Mouse (Mus musculus): Measurements from ENCODE around the gene Nck1. TPM values are rescaled to one million over a fixed set of nuclear protein-coding genes. Genes with fewer than 3 reads are reported as not detected.

Gene Nck1
- polyA plus RNA-seq, 1 experiment from 2014 or later: 62.0 TPM

- H3K4me3 ChIP-seq (ENCODE audit: low read depth, low read length): no peak overlapping the region
- ATAC-seq: no peak
- no peaks in the 10 kb centered on the region; the same call in 1 of the 2 replicates for H3K4me1 ChIP-seq (ENCODE audit: control insufficient read depth, insufficient read depth, low read length)
- no peaks in the 10 kb centered on the region for H3K9me3 ChIP-seq (replicated peaks; ENCODE audit: control insufficient read depth, low read length, poor library complexity, severe bottlenecking)
- no peak overlapping the region for H3K27ac ChIP-seq (ENCODE audit: low read length)
- H3K4me2 ChIP-seq (ENCODE audit: low read length): no peak overlapping the region
- 92% methylated on average over 5 of the region's 5 CpGs for WGBS
- H3K36me3 ChIP-seq (ENCODE audit: control insufficient read depth, insufficient read depth, low read length): no peaks in the 10 kb centered on the region
- no peaks in the 10 kb centered on the region for H3K27me3 ChIP-seq (ENCODE audit: control insufficient read depth, insufficient read depth, low read depth, low read length)
- no peak overlapping the region for H3K9ac ChIP-seq (ENCODE audit: low read depth, low read length)
Measured at GRCm38 (mm10) chr9:100483318-100483717, 62.6 kb downstream of the Nck1 start.

GRCm38 (mm10) chr9:100481626-100482025, 64.3 kb downstream of the Nck1 start:
- no peak for ATAC-seq
- H3K36me3 ChIP-seq (ENCODE audit: control insufficient read depth, insufficient read depth, low read length): no peaks in the 10 kb centered on the region
- no peak overlapping the region for H3K4me3 ChIP-seq (ENCODE audit: low read depth, low read length)
- H3K4me1 ChIP-seq (ENCODE audit: control insufficient read depth, insufficient read depth, low read length): no peaks in the 10 kb centered on the region; the same call in 1 of the 2 replicates
- no peaks in the 10 kb centered on the region for H3K27me3 ChIP-seq (ENCODE audit: control insufficient read depth, insufficient read depth, low read depth, low read length)
- no peak overlapping the region for H3K27ac ChIP-seq (ENCODE audit: low read length)
- no peak overlapping the region for H3K9ac ChIP-seq (ENCODE audit: low read depth, low read length)
- 71% methylated on average over 6 of the region's 6 CpGs for WGBS
- no peaks in the 10 kb centered on the region; the same call in 1 of the 2 replicates for H3K9me3 ChIP-seq (replicated peaks; ENCODE audit: control insufficient read depth, low read length, poor library complexity, severe bottlenecking)
- no peak overlapping the region for H3K4me2 ChIP-seq (ENCODE audit: low read length)

DNA sequence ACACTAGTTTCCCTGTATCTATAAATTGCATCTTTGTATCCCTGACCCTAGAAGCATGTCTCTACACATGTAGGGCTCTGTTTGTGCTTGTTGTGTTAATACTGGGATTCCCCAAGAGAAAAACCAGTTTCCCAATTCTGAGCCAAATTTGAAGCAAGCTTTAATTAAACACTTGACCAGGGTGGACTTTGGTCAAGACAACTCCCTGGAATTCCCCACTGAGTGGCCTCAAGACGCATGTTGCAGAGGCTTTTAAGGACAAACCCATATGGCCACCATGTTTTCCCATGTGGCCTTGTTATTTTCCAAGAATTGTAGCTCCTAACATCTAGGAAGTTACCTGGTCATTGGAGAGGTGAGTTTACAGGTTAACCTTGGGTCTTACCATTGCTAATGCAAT, 71.9 kb downstream of the Nck1 start:
- H3K4me1 ChIP-seq (ENCODE audit: control insufficient read depth, insufficient read depth, low read length): no peaks in the 10 kb centered on the region
- no peaks in the 10 kb centered on the region; the same call in 1 of the 2 replicates for H3K9me3 ChIP-seq (replicated peaks; ENCODE audit: control insufficient read depth, low read length, poor library complexity, severe bottlenecking)
- no peak for ATAC-seq
- no peak overlapping the region for H3K4me2 ChIP-seq (ENCODE audit: low read length)
- 91% methylated on average over 1 of the region's 1 CpGs for WGBS
- H3K27me3 ChIP-seq (ENCODE audit: control insufficient read depth, insufficient read depth, low read depth, low read length): no peaks in the 10 kb centered on the region
- H3K36me3 ChIP-seq (ENCODE audit: control insufficient read depth, insufficient read depth, low read length): no peaks in the 10 kb centered on the region
- no peak overlapping the region for H3K9ac ChIP-seq (ENCODE audit: low read depth, low read length)
- H3K27ac ChIP-seq (ENCODE audit: low read length): no peak overlapping the region
- H3K4me3 ChIP-seq (ENCODE audit: low read depth, low read length): no peak overlapping the region

GRCm38 (mm10) chr9:100473361-100473760, 72.6 kb downstream of the Nck1 start:
- Histone ChIP-seq H3K36me3 (ENCODE audit: control insufficient read depth, insufficient read depth, low read length) (no peaks in the 10 kb centered on the region), H3K9me3 (replicated peaks; ENCODE audit: control insufficient read depth, low read length, poor library complexity, severe bottlenecking) (no peaks in the 10 kb centered on the region; the same call in 1 of the 2 replicates), H3K27me3 (ENCODE audit: control insufficient read depth, insufficient read depth, low read depth, low read length) (no peaks in the 10 kb centered on the region), H3K9ac (ENCODE audit: low read depth, low read length) (no peak overlapping the region), H3K27ac (ENCODE audit: low read length) (no peak overlapping the region), H3K4me2 (ENCODE audit: low read length) (no peak overlapping the region), H3K4me1 (ENCODE audit: control insufficient read depth, insufficient read depth, low read length) (no peaks in the 10 kb centered on the region), H3K4me3 (ENCODE audit: low read depth, low read length) (no peak overlapping the region)
- 86% methylated on average over 6 of the region's 6 CpGs for WGBS
- no peak for ATAC-seq

- Histone ChIP-seq H3K36me3 (ENCODE audit: control insufficient read depth, insufficient read depth, low read length) (no peaks in the 10 kb centered on the region), H3K9ac (ENCODE audit: low read depth, low read length) (no peak overlapping the region), H3K27ac (ENCODE audit: low read length) (no peak overlapping the region), H3K4me3 (ENCODE audit: low read depth, low read length) (no peak overlapping the region), H3K4me2 (ENCODE audit: low read length) (no peak overlapping the region), H3K9me3 (replicated peaks; ENCODE audit: control insufficient read depth, low read length, poor library complexity, severe bottlenecking) (no peaks in the 10 kb centered on the region; the same call in 1 of the 2 replicates), H3K27me3 (ENCODE audit: control insufficient read depth, insufficient read depth, low read depth, low read length) (no peaks in the 10 kb centered on the region), H3K4me1 (ENCODE audit: control insufficient read depth, insufficient read depth, low read length) (no peaks in the 10 kb centered on the region)
- 96% methylated on average over 8 of the region's 8 CpGs for WGBS
- no peak for ATAC-seq
Measured at GRCm38 (mm10) chr9:100472931-100473330, 73.0 kb downstream of the Nck1 start.

DNA sequence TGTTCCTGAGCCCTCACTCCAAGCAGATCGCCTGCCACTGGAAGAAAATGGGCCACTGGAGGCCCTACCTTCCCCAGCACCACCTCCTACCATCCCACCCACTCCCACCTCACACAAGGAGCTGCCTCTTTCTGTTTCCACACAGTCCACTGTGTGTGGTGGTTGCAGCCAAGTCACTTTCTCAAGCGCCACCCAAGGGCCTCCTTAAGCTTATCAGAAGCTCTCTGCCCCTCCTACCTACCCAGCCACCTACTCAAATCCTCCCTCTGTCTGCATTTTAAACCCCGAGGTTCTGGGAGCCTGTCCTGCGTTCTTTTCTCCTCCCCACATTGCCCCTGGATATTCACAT, 74.4 kb downstream of the Nck1 start:
- no peak overlapping the region for H3K4me3 ChIP-seq (ENCODE audit: low read depth, low read length)
- ATAC-seq: no peak
- no peaks in the 10 kb centered on the region for H3K4me1 ChIP-seq (ENCODE audit: control insufficient read depth, insufficient read depth, low read length)
- no peaks in the 10 kb centered on the region for H3K36me3 ChIP-seq (ENCODE audit: control insufficient read depth, insufficient read depth, low read length)
- no peak overlapping the region for H3K27ac ChIP-seq (ENCODE audit: low read length)
- no peak overlapping the region for H3K9ac ChIP-seq (ENCODE audit: low read depth, low read length)
- no peaks in the 10 kb centered on the region for H3K27me3 ChIP-seq (ENCODE audit: control insufficient read depth, insufficient read depth, low read depth, low read length)
- no peak overlapping the region for H3K4me2 ChIP-seq (ENCODE audit: low read length)
- 81% methylated on average over 4 of the region's 4 CpGs for WGBS
- H3K9me3 ChIP-seq (replicated peaks; ENCODE audit: control insufficient read depth, low read length, poor library complexity, severe bottlenecking): no peaks in the 10 kb centered on the region; the same call in 1 of the 2 replicates

DNA sequence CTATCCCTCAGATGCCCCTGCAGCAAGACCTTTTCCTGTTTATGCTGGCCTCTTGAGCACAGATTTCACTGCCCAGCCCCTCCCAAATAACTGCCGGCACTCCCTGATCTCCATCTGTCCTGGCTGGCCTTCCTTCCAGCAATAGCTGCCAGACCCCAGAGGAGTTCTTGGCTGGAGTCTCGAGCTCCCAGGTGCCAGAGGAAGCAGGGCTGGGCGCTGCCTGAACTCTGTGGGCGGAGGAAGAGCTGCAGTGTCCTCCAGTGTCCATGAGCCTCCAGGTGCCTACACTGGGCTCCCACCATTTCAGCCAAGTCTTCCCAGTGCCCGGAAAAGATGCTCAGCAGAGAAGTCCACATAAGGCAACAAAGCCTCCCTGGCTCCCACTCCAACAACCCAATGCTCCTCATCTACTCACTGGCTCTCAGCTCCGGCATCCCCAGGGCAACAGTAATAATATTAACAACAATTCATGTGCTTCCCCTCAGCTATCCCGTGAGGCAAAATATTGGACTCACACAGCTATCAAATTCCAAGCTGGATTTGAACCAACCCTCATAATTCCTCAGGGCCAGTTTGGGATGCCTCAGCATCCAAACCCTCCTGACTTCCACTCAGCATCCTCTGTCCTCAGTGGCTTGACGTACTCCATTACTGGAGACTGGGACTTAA, 74.9 kb downstream of the Nck1 start:
- Histone ChIP-seq H3K4me1 (ENCODE audit: control insufficient read depth, insufficient read depth, low read length) (no peaks in the 10 kb centered on the region), H3K4me3 (ENCODE audit: low read depth, low read length) (no peak overlapping the region), H3K9ac (ENCODE audit: low read depth, low read length) (no peak overlapping the region), H3K4me2 (ENCODE audit: low read length) (no peak overlapping the region), H3K36me3 (ENCODE audit: control insufficient read depth, insufficient read depth, low read length) (no peaks in the 10 kb centered on the region), H3K27ac (ENCODE audit: low read length) (no peak overlapping the region), H3K27me3 (ENCODE audit: control insufficient read depth, insufficient read depth, low read depth, low read length) (no peaks in the 10 kb centered on the region), H3K9me3 (replicated peaks; ENCODE audit: control insufficient read depth, low read length, poor library complexity, severe bottlenecking) (no peaks in the 10 kb centered on the region)
- WGBS: 68% methylated on average over 8 of the region's 8 CpGs
- ATAC-seq: no peak

DNA sequence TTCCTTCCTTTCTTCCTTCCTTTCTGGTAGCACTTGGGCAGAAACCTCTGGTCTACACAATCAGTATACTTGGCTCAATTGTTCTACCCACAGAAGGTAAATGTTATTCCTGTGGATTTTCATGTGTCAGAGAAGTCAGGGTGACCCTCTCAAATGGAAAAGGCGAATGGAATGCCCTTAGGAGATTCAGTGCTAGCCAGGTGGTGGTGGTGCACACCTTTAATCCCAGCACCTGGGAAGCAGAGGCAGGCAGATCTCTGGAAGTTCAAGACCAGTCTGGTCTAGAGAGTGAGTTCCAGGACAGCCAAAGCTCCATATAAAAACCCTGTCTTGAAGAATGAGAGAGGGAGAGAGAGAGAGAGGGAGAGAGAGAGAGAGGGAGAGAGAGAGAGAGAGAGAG, 75.7 kb downstream of the Nck1 start:
- Histone ChIP-seq H3K27ac (ENCODE audit: low read length) (no peak overlapping the region), H3K36me3 (ENCODE audit: control insufficient read depth, insufficient read depth, low read length) (no peaks in the 10 kb centered on the region), H3K4me3 (ENCODE audit: low read depth, low read length) (no peak overlapping the region), H3K4me1 (ENCODE audit: control insufficient read depth, insufficient read depth, low read length) (no peaks in the 10 kb centered on the region), H3K4me2 (ENCODE audit: low read length) (no peak overlapping the region), H3K27me3 (ENCODE audit: control insufficient read depth, insufficient read depth, low read depth, low read length) (no peaks in the 10 kb centered on the region), H3K9ac (ENCODE audit: low read depth, low read length) (no peak overlapping the region), H3K9me3 (replicated peaks; ENCODE audit: control insufficient read depth, low read length, poor library complexity, severe bottlenecking) (no peaks in the 10 kb centered on the region)
- 55% methylated on average over 1 of the region's 1 CpGs for WGBS
- no peak for ATAC-seq

- WGBS: 86% methylated on average over 3 of the region's 3 CpGs
- no peaks in the 10 kb centered on the region for H3K9me3 ChIP-seq (replicated peaks; ENCODE audit: control insufficient read depth, low read length, poor library complexity, severe bottlenecking)
Measured at GRCm38 (mm10) chr9:100469681-100470080, 76.3 kb downstream of the Nck1 start.

More at GRCm38 (mm10) chr9:100469681-100470080, 76.3 kb downstream of the Nck1 start:
- Histone ChIP-seq H3K4me3 (ENCODE audit: low read depth, low read length) (no peak overlapping the region), H3K27me3 (ENCODE audit: control insufficient read depth, insufficient read depth, low read depth, low read length) (no peaks in the 10 kb centered on the region), H3K4me1 (ENCODE audit: control insufficient read depth, insufficient read depth, low read length) (no peaks in the 10 kb centered on the region), H3K36me3 (ENCODE audit: control insufficient read depth, insufficient read depth, low read length) (no peaks in the 10 kb centered on the region), H3K4me2 (ENCODE audit: low read length) (no peak overlapping the region), H3K27ac (ENCODE audit: low read length) (no peak overlapping the region), H3K9ac (ENCODE audit: low read depth, low read length) (no peak overlapping the region)
- ATAC-seq: no peak
